Mouse (Mus musculus) neutrophil, adult 5-6 weeks (primary cell): Measurements from ENCODE around the gene Rela. TPM values are rescaled to one million over a fixed set of nuclear protein-coding genes. Genes with fewer than 3 reads are reported as not detected.

Experiments
- ATAC-seq: fragments of 151-379, 151-347 bp; 2 replicates; pipeline ENCODE4 v1.8.0; 2017; ENCODE audit warnings: mild to moderate bottlenecking, moderate TSS enrichment; ENCODE audit not compliant: insufficient number of reproducible peaks, poor library complexity, low FRiP score, severe bottlenecking; ENCODE audit errors: extremely low read depth
- total RNA-seq: library from RNA; stranded (forward); fragments of 200-1000 nt; gene quantifications from 2 replicates; pipeline ENCODE4 v1.2.3, GENCODE M21; 2017

Gene Rela
- total RNA-seq, 1 experiment from 2014 or later: 145 TPM

DNA sequence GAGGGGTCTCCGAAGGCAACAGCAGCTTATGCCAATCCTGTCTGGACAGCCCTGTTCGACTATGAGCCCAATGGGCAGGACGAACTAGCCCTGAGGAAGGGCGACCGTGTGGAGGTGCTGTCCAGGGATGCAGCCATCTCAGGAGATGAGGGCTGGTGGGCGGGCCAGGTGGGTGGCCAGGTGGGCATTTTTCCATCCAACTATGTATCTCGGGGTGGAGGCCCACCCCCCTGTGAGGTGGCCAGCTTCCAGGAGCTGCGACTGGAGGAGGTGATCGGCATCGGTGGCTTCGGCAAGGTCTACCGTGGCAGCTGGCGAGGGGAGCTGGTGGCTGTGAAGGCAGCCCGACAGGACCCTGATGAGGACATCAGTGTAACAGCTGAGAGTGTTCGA, 53.1 kb downstream of the Rela start:
- no peak for ATAC-seq

DNA sequence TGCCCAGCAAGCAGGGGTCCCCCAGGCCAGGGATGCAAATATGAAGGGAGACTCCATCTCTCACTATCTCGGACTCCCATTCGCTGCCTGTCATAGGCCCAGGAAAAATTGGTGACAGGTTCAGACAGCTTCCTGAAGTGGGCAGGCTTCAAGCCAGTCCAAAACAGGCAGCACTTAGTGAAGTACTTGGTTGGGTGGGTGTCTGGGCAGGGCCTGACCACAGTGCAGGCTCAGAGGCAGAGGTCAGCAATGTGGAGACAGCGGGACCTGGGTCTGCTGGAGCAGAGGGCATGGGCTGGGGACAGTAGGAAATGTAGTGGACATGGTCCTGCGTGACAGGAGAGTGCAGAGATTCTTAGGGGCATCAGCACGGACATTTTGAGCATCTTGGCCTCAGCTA, 54.3 kb downstream of the Rela start:
- no peak for ATAC-seq

- no peak for ATAC-seq
Observed at GRCm38 (mm10) chr19:5692086-5692912, 55.0 kb downstream of the Rela start.

- ATAC-seq: no peak
Observed at GRCm38 (mm10) chr19:5692913-5693396, 55.7 kb downstream of the Rela start.

- no peak for ATAC-seq
Observed at GRCm38 (mm10) chr19:5693801-5694200, 56.5 kb downstream of the Rela start.

GRCm38 (mm10) chr19:5695849-5696462, 58.7 kb downstream of the Rela start:
- no peak for ATAC-seq

Other genes starting within 250 kb of the Rela start
- gene Sart1, start 248.8 kb upstream of the Rela start, total RNA-seq: 135 and 147 TPM in 2 replicates
- 1.5 TPM in 1 of 2 replicates, not detected in the other for gene Tsga10ip, start 235.0 kb upstream of the Rela start, total RNA-seq
- 91.6 and 100 TPM in 2 replicates for gene Drap1, start 212.5 kb upstream of the Rela start, total RNA-seq
- gene AI837181, start 212.3 kb upstream of the Rela start, total RNA-seq: 21.1 and 22.2 TPM in 2 replicates
- gene Fosl1, start 189.9 kb upstream of the Rela start, total RNA-seq: not detected in 2 replicates
- 2.3 and 2.8 TPM in 2 replicates for gene Ccdc85b, start 179.6 kb upstream of the Rela start, total RNA-seq
- gene Fibp, start 176.9 kb upstream of the Rela start, total RNA-seq: 133 and 137 TPM in 2 replicates
- 11.1 and 11.2 TPM in 2 replicates for gene Ctsw, start 169.0 kb upstream of the Rela start, total RNA-seq
- 0.70 TPM in 1 of 2 replicates, not detected in the other for gene Efemp2, start 163.5 kb upstream of the Rela start, total RNA-seq
- 19.0 and 22.0 TPM in 2 replicates for gene Mus81, start 149.1 kb upstream of the Rela start, total RNA-seq
- 1,009 and 1,084 TPM in 2 replicates for gene Cfl1, start 147.0 kb upstream of the Rela start, total RNA-seq
- gene 1700020D05Rik, start 133.7 kb upstream of the Rela start, total RNA-seq: 0.86 and 5.0 TPM in 2 replicates
- 7.4 and 11.3 TPM in 2 replicates for gene Snx32, start 126.9 kb upstream of the Rela start, total RNA-seq
- gene Ovol1, start 76.8 kb upstream of the Rela start, total RNA-seq: 0.23 and 0.25 TPM in 2 replicates
- 14.6 and 18.0 TPM in 2 replicates for gene Ap5b1, start 69.5 kb upstream of the Rela start, total RNA-seq
- gene Rnaseh2c, start 35.6 kb upstream of the Rela start, total RNA-seq: 50.5 and 64.0 TPM in 2 replicates
- gene Kat5, start 27.2 kb upstream of the Rela start, total RNA-seq: 77.8 and 89.0 TPM in 2 replicates
- gene Sipa1, start 26.2 kb downstream of the Rela start, total RNA-seq: 199 and 249 TPM in 2 replicates
- 64.1 and 65.3 TPM in 2 replicates for gene Map3k11, start 51.3 kb downstream of the Rela start, total RNA-seq
- gene Pcnx3, start 51.4 kb downstream of the Rela start, total RNA-seq: 58.3 and 60.2 TPM in 2 replicates
- gene Kcnk7, start 66.9 kb downstream of the Rela start, total RNA-seq: 1.7 and 2.3 TPM in 2 replicates
- gene Ehbp1l1, start 88.8 kb downstream of the Rela start, total RNA-seq: 88.8 and 91.8 TPM in 2 replicates
- 21.1 and 24.4 TPM in 2 replicates for gene Fam89b, start 92.2 kb downstream of the Rela start, total RNA-seq
- 0.35 TPM in 1 of 2 replicates, not detected in the other for gene Ltbp3, start 103.4 kb downstream of the Rela start, total RNA-seq
- 35.9 and 44.0 TPM in 2 replicates for gene Scyl1, start 133.9 kb downstream of the Rela start, total RNA-seq
- gene Frmd8, start 237.8 kb downstream of the Rela start, total RNA-seq: 32.9 and 38.6 TPM in 2 replicates
- 56.6 and 64.7 TPM in 2 replicates for gene Slc25a45, start 240.3 kb downstream of the Rela start, total RNA-seq